Mouse (Mus musculus) forebrain, postnatal 0 days (tissue): ENCODE results near the gene Atp6v1d. TPM values are rescaled to one million over a fixed set of nuclear protein-coding genes. Genes with fewer than 3 reads are reported as not detected.

ENCODE experiments used
- ATAC-seq: fragments of 200-750 bp; cut with Nextera tagmentation; 2 replicates; pipeline ENCODE4 v1.8.0; 2017; ENCODE audit warnings: mild to moderate bottlenecking, moderate library complexity
- DNase-seq: peaks from one replicate; pipeline ENCODE4 v3.0.0-alpha.2; 2015
- H3K27ac ChIP-seq: fragments of 300-500 bp; sonication (generic); 2 replicates; pipeline ENCODE4 v1.5.1; 2014; ENCODE audit warnings: low read depth, mild to moderate bottlenecking, antibody characterized with exemption, low read length, moderate library complexity, mixed read lengths
- H3K27me3 ChIP-seq: fragments of 300-500 bp; sonication (generic); 2 replicates; pipeline ENCODE4 v1.6.1; 2014; ENCODE audit warnings: mild to moderate bottlenecking, low read length, mixed read lengths; ENCODE audit not compliant: insufficient read depth
- H3K36me3 ChIP-seq: fragments of 300-500 bp; sonication (generic); 2 replicates; pipeline ENCODE4 v1.6.1; 2014; ENCODE audit warnings: mild to moderate bottlenecking, moderate library complexity; ENCODE audit not compliant: insufficient read depth
- H3K4me1 ChIP-seq: fragments of 300-500 bp; sonication (generic); 2 replicates; pipeline ENCODE4 v1.6.1; 2014; ENCODE audit warnings: antibody characterized with exemption; ENCODE audit not compliant: insufficient read depth
- H3K4me2 ChIP-seq: fragments of 300-500 bp; sonication (generic); 2 replicates; pipeline ENCODE4 v1.6.1; 2014; ENCODE audit warnings: low read depth, mild to moderate bottlenecking, moderate library complexity
- H3K4me3 ChIP-seq: fragments of 300-500 bp; sonication (generic); 2 replicates; pipeline ENCODE4 v1.5.1; 2014; ENCODE audit warnings: low read depth, low read length, mixed read lengths
- H3K9ac ChIP-seq: fragments of 300-500 bp; sonication (generic); 2 replicates; pipeline ENCODE4 v1.6.1; 2014; ENCODE audit warnings: mild to moderate bottlenecking
- H3K9me3 ChIP-seq: fragments of 300-500 bp; sonication (generic); 2 replicates; pipeline ENCODE4 v1.6.1; 2016; ENCODE audit warnings: low read length
- CTCF ChIP-seq: sonication (generic); IDR thresholded peaks from 2 replicates; pipeline ENCODE4 v1.5.1; 2016; ENCODE audit warnings: antibody characterized with exemption, control low read depth, low read depth
- WGBS: fragments of 180-500 bp; shearing (Covaris S2); extraction: QIAGEN DNeasy Blood & Tissue Kit; methylation state at CpG from one replicate; pipeline ENCODE4 v1.1.7; 2014; 5-methylcytosine and 5-hydroxymethylcytosine counted together
- polyA plus RNA-seq: library from polyadenylated mRNA; unstranded; fragments of >200 nt; fragmentation: Nextera tagmentation; extraction: Ambion mirVana; gene quantifications from 2 replicates; pipeline ENCODE4 v1.2.1, GENCODE M21; 2015
- total RNA-seq: library from RNA; depleted of rRNA; stranded (reverse); fragments of >200 nt; gene quantifications from 2 replicates; pipeline ENCODE4 v1.2.3, GENCODE M21; 2014

The Atp6v1d gene
- total and polyA plus RNA-seq, 2 experiments from 2014 or later, result 91.3 to 162 TPM

DNA sequence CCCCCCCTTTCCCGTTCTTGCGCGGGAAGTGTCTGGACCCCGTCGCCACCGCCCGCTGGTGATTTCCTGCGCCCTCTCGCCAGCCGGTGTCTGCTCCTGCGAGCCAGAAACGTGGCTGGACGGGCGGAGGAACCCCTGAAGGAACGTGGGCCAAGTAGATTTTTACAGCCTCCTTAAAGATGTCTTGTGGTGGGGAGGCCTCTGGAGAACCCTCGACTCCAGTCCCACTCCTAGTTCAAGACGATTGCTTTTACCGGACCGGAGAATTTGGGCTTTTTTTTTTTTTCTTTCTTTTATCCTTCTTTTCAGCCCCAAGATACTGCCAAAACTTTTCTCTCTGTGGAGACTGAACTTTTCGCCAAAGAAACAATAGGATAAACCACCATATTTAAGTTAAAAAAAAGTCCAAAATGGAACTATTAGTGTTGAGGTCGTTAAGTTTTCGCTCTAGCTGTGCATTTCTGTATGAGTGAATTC is 854 bp upstream of the Atp6v1d start:
- peak; percentile 6; the same call in 1 of the 2 replicates for ATAC-seq
- no peak for TF ChIP-seq CTCF
- Histone ChIP-seq H3K9me3 (no peaks in the 10 kb centered on the region), H3K27ac (peak overlapping the region; percentile 85), H3K27me3 (no peaks in the 10 kb centered on the region), H3K9ac (peak overlapping the region; percentile 68), H3K4me2 (peak overlapping the region; percentile 52), H3K4me1 (peaks cover 8% of the 10 kb centered on the region), H3K4me3 (peak overlapping the region; percentile 68), H3K36me3 (0 out of 2 replicates have a peak, but pooled peaks cover under 1% of the 10 kb centered on the region)
- 4% methylated on average over 22 of the region's 22 CpGs for WGBS
- no peak for DNase-seq

DNA sequence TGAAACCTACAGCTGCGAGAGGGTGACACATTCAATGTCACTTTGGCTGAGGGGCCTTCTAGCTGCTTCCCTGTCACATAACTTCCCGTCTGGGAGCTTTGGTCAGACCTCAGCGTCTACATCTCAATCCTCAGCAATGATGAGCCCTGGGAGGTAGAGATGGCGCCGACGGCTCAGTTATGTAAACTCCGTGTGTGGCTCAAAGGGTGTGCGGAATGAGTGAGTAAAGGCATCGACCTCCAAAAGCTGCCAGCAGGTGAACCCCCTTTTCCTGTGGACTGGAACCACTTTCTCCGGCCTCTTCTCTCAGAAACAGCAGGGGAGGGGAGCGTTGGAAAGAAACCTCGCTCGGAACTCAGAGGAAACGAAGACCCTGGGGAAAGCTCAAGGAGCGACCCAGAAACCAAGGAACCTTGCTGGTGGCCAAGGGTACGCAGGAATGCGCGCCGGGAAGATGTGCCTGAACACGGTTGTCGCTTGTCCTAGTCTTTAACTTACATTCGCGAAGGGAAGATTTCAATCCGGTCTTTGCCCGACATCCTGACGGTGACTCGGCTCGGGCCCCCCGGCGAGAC is 430 bp downstream of the Atp6v1d start:
- H3K27ac ChIP-seq, result peak overlapping the region; percentile 80
- ATAC-seq (peak; percentile 32), DNase-seq (no peak)
- no peaks in the 10 kb centered on the region for H3K9me3 ChIP-seq
- no peak for TF ChIP-seq CTCF
- peaks cover 8% of the 10 kb centered on the region for H3K4me1 ChIP-seq
- no peaks in the 10 kb centered on the region for H3K36me3 ChIP-seq
- 1% methylated on average over 30 of the region's 30 CpGs for WGBS
- peak overlapping the region; percentile 76 for H3K4me2 ChIP-seq
- peak overlapping the region; percentile 68 for H3K4me3 ChIP-seq
- no peaks in the 10 kb centered on the region for H3K27me3 ChIP-seq
- peak overlapping the region; percentile 72 for H3K9ac ChIP-seq

DNA sequence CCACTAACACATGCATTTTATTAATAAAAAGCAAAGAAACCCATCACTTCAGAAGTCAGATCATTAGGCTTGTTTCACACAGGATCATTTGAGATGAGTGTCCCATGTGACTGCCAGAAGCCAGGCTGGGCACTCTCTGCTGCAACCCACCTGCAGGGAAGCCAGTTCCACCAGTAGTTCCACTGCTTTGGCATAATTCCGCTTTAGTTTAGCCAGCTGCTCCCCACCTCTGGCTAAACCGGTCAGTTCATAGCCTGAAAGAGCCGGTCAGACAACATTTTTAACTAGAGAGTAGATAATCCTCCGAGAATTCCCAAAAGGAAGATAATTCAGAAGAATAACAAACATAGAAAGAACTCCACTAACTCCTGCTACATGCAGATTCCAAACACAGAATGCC is 13.2 kb downstream of the Atp6v1d start:
- no peak for ATAC-seq
- Histone ChIP-seq H3K4me1 (no peaks in the 10 kb centered on the region), H3K27me3 (no peaks in the 10 kb centered on the region), H3K9ac (no peak overlapping the region), H3K4me2 (no peak overlapping the region), H3K36me3 (peaks cover 42% of the 10 kb centered on the region), H3K9me3 (no peaks in the 10 kb centered on the region), H3K27ac (no peak overlapping the region), H3K4me3 (no peak overlapping the region)
- DNase-seq, result no peak
- no peak for TF ChIP-seq CTCF
- 97% methylated on average over 4 of the region's 4 CpGs for WGBS

DNA sequence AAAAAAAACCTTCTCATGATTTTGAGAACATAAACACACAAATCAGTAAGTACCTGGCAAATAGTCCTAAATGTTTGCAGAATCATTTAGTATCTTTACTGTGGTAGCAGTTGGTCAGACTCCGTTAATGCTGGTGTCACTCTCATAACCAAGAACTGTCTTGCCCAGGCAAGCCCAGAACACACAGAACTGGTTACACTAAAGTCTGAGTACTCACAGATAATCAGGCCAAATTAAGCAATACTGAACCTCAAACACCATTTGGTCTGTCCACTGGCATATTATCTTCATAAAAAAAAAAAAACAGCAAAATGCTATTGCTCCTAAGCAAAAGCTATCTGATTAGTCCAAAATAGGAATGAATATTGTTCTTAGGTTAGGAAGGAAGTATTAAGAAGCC is 19.0 kb downstream of the Atp6v1d start:
- 93% methylated on average over 1 of the region's 1 CpGs for WGBS
- no peak overlapping the region for H3K4me2 ChIP-seq
- DNase-seq (no peak), ATAC-seq (no peak)
- no peaks in the 10 kb centered on the region for H3K9me3 ChIP-seq
- H3K4me1 ChIP-seq, result no peaks in the 10 kb centered on the region
- no peak overlapping the region for H3K27ac ChIP-seq
- H3K27me3 ChIP-seq, result no peaks in the 10 kb centered on the region
- H3K36me3 ChIP-seq, result peaks cover 51% of the 10 kb centered on the region
- no peak overlapping the region for H3K9ac ChIP-seq
- no peak for TF ChIP-seq CTCF
- H3K4me3 ChIP-seq, result no peak overlapping the region

DNA sequence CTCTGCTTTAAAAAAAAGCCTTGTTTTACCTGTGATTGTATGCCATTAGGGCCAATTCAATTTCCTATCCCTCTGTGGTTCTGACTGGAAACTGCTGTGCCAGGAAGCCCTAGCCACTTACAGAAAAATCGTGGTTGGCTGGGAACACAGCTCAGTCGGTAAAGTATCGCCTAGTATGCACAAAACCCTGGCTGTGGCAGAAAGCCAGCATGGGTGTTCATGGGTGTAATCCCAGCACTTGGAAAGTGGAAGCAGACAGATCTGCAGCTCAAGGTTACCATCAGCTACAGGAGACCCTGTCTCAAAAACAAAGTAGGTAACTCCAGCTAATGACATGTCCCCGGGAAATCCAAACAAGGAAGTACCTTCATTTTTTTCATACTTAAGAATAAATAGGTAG is 21.5 kb downstream of the Atp6v1d start:
- H3K27ac ChIP-seq, result no peak overlapping the region
- DNase-seq, result no peak
- no peaks in the 10 kb centered on the region for H3K4me1 ChIP-seq
- H3K4me2 ChIP-seq, result no peak overlapping the region
- ATAC-seq, result no peak
- no peak overlapping the region for H3K4me3 ChIP-seq
- no peak overlapping the region for H3K9ac ChIP-seq
- no peak for TF ChIP-seq CTCF
- WGBS, result 72% methylated on average over 4 of the region's 4 CpGs
- H3K9me3 ChIP-seq, result no peaks in the 10 kb centered on the region
- peaks cover 57% of the 10 kb centered on the region for H3K36me3 ChIP-seq
- no peaks in the 10 kb centered on the region for H3K27me3 ChIP-seq

DNA sequence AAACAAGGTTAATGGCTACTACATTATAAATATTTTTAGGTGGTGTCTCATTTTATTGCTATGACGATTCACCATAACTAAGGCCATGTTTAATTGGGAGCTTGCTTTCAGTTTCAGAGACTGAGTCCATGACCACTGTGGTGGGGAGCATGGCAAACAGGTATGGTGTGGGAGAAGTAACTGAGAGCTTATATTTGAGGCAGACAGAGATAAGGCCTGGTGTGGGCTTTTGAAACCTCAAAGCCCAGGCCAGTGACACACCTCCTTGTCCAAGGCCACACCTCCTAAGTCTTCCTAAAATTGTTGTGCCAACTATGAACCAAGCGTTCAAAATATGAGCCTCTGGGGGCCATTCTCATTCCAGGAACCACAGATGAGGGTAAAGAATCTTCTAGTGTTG is 26.9 kb downstream of the Atp6v1d start:
- H3K27me3 ChIP-seq, result no peaks in the 10 kb centered on the region
- no peak for DNase-seq
- no peaks in the 10 kb centered on the region for H3K9me3 ChIP-seq
- H3K4me3 ChIP-seq, result no peak overlapping the region
- no peak overlapping the region for H3K27ac ChIP-seq
- no peaks in the 10 kb centered on the region for H3K4me1 ChIP-seq
- WGBS, result 89% methylated on average over 2 of the region's 2 CpGs
- H3K9ac ChIP-seq, result no peak overlapping the region
- no peak overlapping the region for H3K4me2 ChIP-seq
- no peak for ATAC-seq
- H3K36me3 ChIP-seq, result peaks cover 26% of the 10 kb centered on the region
- no peak for TF ChIP-seq CTCF

DNA sequence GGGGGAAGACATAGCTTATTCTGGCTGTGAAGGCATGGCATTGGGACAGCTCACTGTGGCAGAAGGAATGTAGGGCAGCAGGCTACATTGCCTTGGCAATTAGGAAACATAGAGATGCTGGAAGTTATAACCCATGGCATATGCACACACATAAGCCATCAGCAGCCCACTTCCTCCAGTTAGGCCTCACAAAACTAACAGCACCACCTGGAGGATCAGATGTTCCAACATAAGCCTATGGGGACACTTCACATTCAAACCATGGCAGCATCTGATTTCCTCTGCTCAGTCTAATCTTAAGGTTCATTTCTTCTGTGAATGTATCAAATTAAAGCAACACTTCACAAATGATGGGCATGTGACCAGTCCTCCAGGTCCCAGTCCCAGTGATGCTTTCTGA is 47.0 kb downstream of the Atp6v1d start:
- TF ChIP-seq CTCF, result peak; percentile 30
- H3K4me3 ChIP-seq, result no peak overlapping the region
- no peaks in the 10 kb centered on the region for H3K27me3 ChIP-seq
- H3K4me2 ChIP-seq, result no peak overlapping the region
- DNase-seq (peak; percentile 23), ATAC-seq (peak; percentile 40; the same call in 1 of the 2 replicates)
- no peak overlapping the region for H3K9ac ChIP-seq
- no peaks in the 10 kb centered on the region for H3K4me1 ChIP-seq
- H3K27ac ChIP-seq, result no peak overlapping the region
- no peaks in the 10 kb centered on the region for H3K36me3 ChIP-seq
- H3K9me3 ChIP-seq, result no peaks in the 10 kb centered on the region
